Mouse (Mus musculus): ENCODE measurements at regions not wholly inside any gene's neighbourhood (a gene's known extent, or its start where the extent isn't known, plus 50 kb on each side); places are given as distances from the start of the nearest gene placed in this dataset.

GRCm38 (mm10) chr7:71188119-71188518 is 163.2 kb downstream of the Gm10295 start:
- TF ChIP-seq USF1 (IDR thresholded peaks at IDR 0.05; ENCODE audit: low read depth): no peak
- TF ChIP-seq POLR2AphosphoS2 (IDR thresholded peaks at IDR 0.05; ENCODE audit: insufficient read length, low read depth): no peak
- TF ChIP-seq E2F4 (IDR thresholded peaks at IDR 0.05; ENCODE audit: insufficient read depth): no peak
- no peak for TF ChIP-seq MAX (IDR thresholded peaks at IDR 0.05; ENCODE audit: low read depth)
- TF ChIP-seq TCF12 (IDR thresholded peaks at IDR 0.05; ENCODE audit: insufficient read depth, poor library complexity, severe bottlenecking): no peak
- no peak for TF ChIP-seq POLR2A (IDR thresholded peaks at IDR 0.05; ENCODE audit: insufficient read length, low read depth)
- TF ChIP-seq MYOG (IDR thresholded peaks at IDR 0.05; ENCODE audit: control insufficient read depth in 1 of 3, insufficient read depth in 1 of 3, insufficient read length in 2 of 3, low read depth in 2 of 3): no peak
- TF ChIP-seq TCF3 (IDR thresholded peaks at IDR 0.05; ENCODE audit: insufficient read length, low read depth): no peak
- no peak for TF ChIP-seq CEBPB (IDR thresholded peaks at IDR 0.05; ENCODE audit: insufficient read depth, poor library complexity, severe bottlenecking)
- TF ChIP-seq REST (IDR thresholded peaks at IDR 0.05; ENCODE audit: insufficient read depth, insufficient read length): no peak
- TF ChIP-seq MYOD1 (IDR thresholded peaks at IDR 0.05; ENCODE audit: control insufficient read depth in 1 of 3, insufficient read length in 2 of 3, low read depth in 2 of 3): no peak
- TF ChIP-seq SRF (IDR thresholded peaks at IDR 0.05; ENCODE audit: control insufficient read depth, insufficient read length, low read depth): no peak
